In the genomic region with DNA sequence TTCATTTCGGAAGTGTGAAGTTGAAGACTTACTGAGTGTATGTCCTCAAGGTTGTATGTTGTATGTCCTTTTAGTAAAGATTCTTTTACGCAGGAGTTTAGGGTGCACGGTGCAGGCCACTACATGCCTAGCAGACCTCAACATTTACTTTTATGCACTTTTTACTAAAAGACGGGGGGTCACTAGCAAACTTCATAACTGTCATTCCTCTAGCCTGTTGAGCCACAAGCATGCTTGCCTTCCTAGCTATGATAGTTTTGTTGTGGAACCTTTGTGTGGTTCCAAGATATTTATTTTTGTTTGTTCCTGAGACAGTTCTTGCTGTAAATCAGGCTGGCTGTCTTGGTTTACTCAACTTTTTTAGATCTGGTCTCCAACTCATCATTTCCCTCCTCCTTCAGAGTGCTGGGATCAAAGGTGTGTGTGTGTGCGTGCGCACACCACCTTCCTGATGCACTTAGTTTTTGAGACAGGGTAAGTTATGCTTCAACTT, we compare ENCODE assay signal across 9 mouse cellular contexts. TPM values are rescaled to one million over a fixed set of nuclear protein-coding genes. Genes with fewer than 3 reads are reported as not detected.
DNase-seq lines count a peak whose midpoint lies in the region; ATAC-seq and TF ChIP-seq lines count a peak whose summit lies in the region.
"Had no signal": no experiment of that assay in that cellular context is flagged by ENCODE, and none has a peak within 500 bp of the region (broad histone marks: within the 10 kb centered on the region; RNA-seq: fewer than 3 reads in every experiment).

No protein-coding gene starts in this region.

- no peaks in the 10 kb centered on the region for H3K27me3 ChIP-seq in heart, embryonic 10.5 days (ENCODE audit: insufficient read depth, poor library complexity, severe bottlenecking)
- H3K27me3 ChIP-seq in MEL (ENCODE audit: control insufficient read depth in 1 of 2, insufficient read depth in 2 of 2, low read length in 2 of 2), result no peaks in the 10 kb centered on the region
- H3K27me3 ChIP-seq in hindbrain, embryonic 14.5 days (ENCODE audit: control insufficient read depth, insufficient read depth, low read length), result no peaks in the 10 kb centered on the region
- H3K27me3 ChIP-seq in liver, postnatal 0 days (ENCODE audit: insufficient read depth, low read length), result no peaks in the 10 kb centered on the region
- H3K27me3 ChIP-seq: Patski had no signal

- TF ChIP-seq POLR2A in MEL (IDR thresholded peaks at IDR 0.05; ENCODE audit: control insufficient read depth in 1 of 2, insufficient read depth in 1 of 2, low read depth in 1 of 2, low read length in 2 of 2, poor library complexity in 1 of 2), result no peak; a peak in 1 of 4 replicates

- H3K27ac ChIP-seq in heart, embryonic 10.5 days, result peak overlapping the region; percentile 99
- H3K27ac ChIP-seq in MEL (ENCODE audit: control insufficient read depth, low read depth, low read length), result peak overlapping the region; percentile 91
- H3K27ac ChIP-seq in hindbrain, embryonic 14.5 days, result peak overlapping the region; percentile 94; the same call in 1 of the 2 replicates
- peak overlapping the region; percentile 98 for H3K27ac ChIP-seq in liver, postnatal 0 days (ENCODE audit: low read depth)

- TF ChIP-seq EP300 in MEL (IDR thresholded peaks at IDR 0.05; ENCODE audit: low read depth in 1 of 2, low read length in 2 of 2), result no peak
- no peak for TF ChIP-seq EP300 in liver, postnatal 0 days (IDR thresholded peaks at IDR 0.05; ENCODE audit: low read depth)

- peaks cover 7% of the 10 kb centered on the region; the same call in 1 of the 2 replicates for H3K4me1 ChIP-seq in heart, embryonic 10.5 days
- H3K4me1 ChIP-seq in MEL (ENCODE audit: control insufficient read depth in 1 of 2, insufficient read depth in 2 of 2, low read length in 2 of 2), result peaks cover 6 to 15% of the 10 kb centered on the region in 2 experiments; a peak in 3 of 4 replicates
- peaks cover 37% of the 10 kb centered on the region for H3K4me1 ChIP-seq in hindbrain, embryonic 14.5 days (replicated peaks; ENCODE audit: control insufficient read depth, insufficient read depth, low read length)
- peaks cover 18% of the 10 kb centered on the region for H3K4me1 ChIP-seq in liver, postnatal 0 days (ENCODE audit: insufficient read depth)

- ATAC-seq in hindbrain, embryonic 14.5 days (ENCODE audit: low FRiP score), result no peak
- no peak for ATAC-seq in liver, postnatal 0 days
- ATAC-seq: Patski had no signal

- peak overlapping the region; percentile 100 for H3K9ac ChIP-seq in MEL (ENCODE audit: control insufficient read depth, low read depth, low read length, poor library complexity, severe bottlenecking)
- H3K9ac ChIP-seq in hindbrain, embryonic 14.5 days, result peak overlapping the region; percentile 94
- peak overlapping the region; percentile 89 for H3K9ac ChIP-seq in liver, postnatal 0 days (replicated peaks)

- intact Hi-C loops in left cerebral cortex, postnatal 4 days (cut with DNase I), result no loop called here
- intact Hi-C loops in left cerebral cortex, postnatal 10 days (cut with DNase I), result no loop called here

- no peak for TF ChIP-seq CTCF in MEL (IDR thresholded peaks at IDR 0.05 in 2 of 3, conservative IDR thresholded peaks at IDR 0.05 in 1 of 3; ENCODE audit: control insufficient read depth in 1 of 3, insufficient read depth in 1 of 3, low read depth in 2 of 3, low read length in 3 of 3, poor library complexity in 1 of 3, severe bottlenecking in 1 of 3)
- TF ChIP-seq CTCF in liver, postnatal 0 days (IDR thresholded peaks at IDR 0.05; ENCODE audit: low read depth), result no peak

- peak overlapping the region; percentile 99 for H3K4me2 ChIP-seq in hindbrain, embryonic 14.5 days (replicated peaks)
- peak overlapping the region; percentile 72 for H3K4me2 ChIP-seq in liver, postnatal 0 days (ENCODE audit: low read depth, low read length)

- DNase-seq in heart, embryonic 10.5 days (ENCODE audit: low spot score), result no peak
- no peak for DNase-seq in heart, adult 9 months (ENCODE audit: low spot score in 2 of 2)
- peak; percentile 67 for DNase-seq in MEL (ENCODE audit: low read depth, low spot score)
- no peak for DNase-seq in hindbrain, embryonic 14.5 days (ENCODE audit: low spot score)
- no peak for DNase-seq in liver, postnatal 0 days
- no peak for DNase-seq in testis, postnatal 14 days (ENCODE audit: low spot score)
- no peak for DNase-seq in left cerebral cortex, postnatal 4 days
- DNase-seq in left cerebral cortex, postnatal 10 days (ENCODE audit: extremely low spot score in 1 of 2, low spot score in 2 of 2), result no peak

- H3K36me3 ChIP-seq in heart, embryonic 10.5 days, result peaks cover 29% of the 10 kb centered on the region
- H3K36me3 ChIP-seq in MEL (ENCODE audit: control insufficient read depth in 1 of 2, insufficient read depth in 2 of 2, low read length in 2 of 2), result peaks cover 35 to 36% of the 10 kb centered on the region in 2 experiments
- peaks cover 33% of the 10 kb centered on the region for H3K36me3 ChIP-seq in hindbrain, embryonic 14.5 days (replicated peaks; ENCODE audit: control insufficient read depth, insufficient read depth)
- peaks cover 32% of the 10 kb centered on the region for H3K36me3 ChIP-seq in liver, postnatal 0 days (replicated peaks; ENCODE audit: insufficient read depth, low read length)

- H3K4me3 ChIP-seq in heart, embryonic 10.5 days, result peak overlapping the region; percentile 87
- peak overlapping the region; percentile 83 to 99 for H3K4me3 ChIP-seq in MEL (ENCODE audit: control insufficient read depth in 1 of 2, insufficient read depth in 1 of 2, low read depth in 2 of 2, low read length in 2 of 2)
- peak overlapping the region; percentile 60 for H3K4me3 ChIP-seq in hindbrain, embryonic 14.5 days (replicated peaks; ENCODE audit: low read length)
- H3K4me3 ChIP-seq in liver, postnatal 0 days (ENCODE audit: low read depth, low read length), result peak overlapping the region; percentile 80

- TF ChIP-seq RAD21 in MEL (IDR thresholded peaks at IDR 0.05; ENCODE audit: low read depth, low read length), result no peak

- under 1% methylated on average over 6 of the region's 6 CpGs for WGBS in heart, embryonic 10.5 days
- WGBS in hindbrain, embryonic 14.5 days, result 0% methylated on average over 6 of the region's 6 CpGs
- WGBS in liver, postnatal 0 days (ENCODE audit: insufficient replicate concordance), result under 1% methylated on average over 6 of the region's 6 CpGs

- peaks cover 61% of the 10 kb centered on the region for H3K79me2 ChIP-seq in MEL (ENCODE audit: control insufficient read depth, insufficient read depth, low read length, poor library complexity)

- H3K9me3 ChIP-seq in heart, embryonic 10.5 days, result no peaks in the 10 kb centered on the region
- H3K9me3 ChIP-seq in MEL (replicated peaks; ENCODE audit: insufficient read depth, low read length), result no peaks in the 10 kb centered on the region
- no peaks in the 10 kb centered on the region for H3K9me3 ChIP-seq in hindbrain, embryonic 14.5 days (ENCODE audit: control insufficient read depth, low read length)
- no peaks in the 10 kb centered on the region for H3K9me3 ChIP-seq in liver, postnatal 0 days (ENCODE audit: low read length)

TF ChIP-seq in MEL, 35 proteins besides CTCF, POLR2A, EP300 and RAD21 (continues in another document):
- TF ChIP-seq GABPA (IDR thresholded peaks at IDR 0.05; ENCODE audit: low read depth, low read length), result no peak
- TF ChIP-seq MYB (IDR thresholded peaks at IDR 0.05; ENCODE audit: low read depth, low read length), result no peak
- no peak for TF ChIP-seq SIN3A (IDR thresholded peaks at IDR 0.05; ENCODE audit: low read length)
- no peak for TF ChIP-seq NELFE (IDR thresholded peaks at IDR 0.05; ENCODE audit: low read depth, low read length)
- peak; percentile 45; the same call in 1 of the 2 replicates for TF ChIP-seq MAX (IDR thresholded peaks at IDR 0.05; ENCODE audit: low read length)
- no peak for TF ChIP-seq MAFK (IDR thresholded peaks at IDR 0.05; ENCODE audit: borderline replicate concordance, low read depth, low read length)
- TF ChIP-seq E2F4 (IDR thresholded peaks at IDR 0.05; ENCODE audit: borderline replicate concordance, low read depth, low read length), result no peak
- no peak for TF ChIP-seq ZNF384 (IDR thresholded peaks at IDR 0.05; ENCODE audit: low read depth, low read length)
- TF ChIP-seq POLR2AphosphoS5 (IDR thresholded peaks at IDR 0.05; ENCODE audit: borderline replicate concordance, low read depth, low read length), result no peak
- TF ChIP-seq TCF12 (IDR thresholded peaks at IDR 0.05; ENCODE audit: low read depth, low read length), result no peak
- TF ChIP-seq MYC (IDR thresholded peaks at IDR 0.05; ENCODE audit: low read depth, low read length), result no peak

RNA-seq across cellular contexts. Expression of gene Srsf3, which starts 1.2 kb away (rescaled TPM):
- 433 and 498 TPM in 2 replicates for polyA plus RNA-seq in heart, embryonic 10.5 days (2016; fragmentation: Nextera tagmentation; extraction: Ambion mirVana)
- 312 and 367 TPM in 2 replicates for total RNA-seq in MEL (2012; rRNA removed)
- polyA plus RNA-seq in MEL (2012; ENCODE audit: insufficient read depth in 1 of 2, insufficient read length in 2 of 2, low read depth in 1 of 2, low replicate concordance in 2 of 2, missing spikeins in 1 of 2), result 100 to 1,000 TPM; 326 to 556 TPM
- polyA plus RNA-seq in hindbrain, embryonic 14.5 days (2014; fragmentation: Nextera tagmentation; extraction: Ambion mirVana), result 446 and 460 TPM in 2 replicates
- polyA plus RNA-seq in liver, postnatal 0 days (2015; fragmentation: Nextera tagmentation; extraction: Ambion mirVana), result 163 and 166 TPM in 2 replicates
- total RNA-seq in left cerebral cortex, postnatal 4 days (2021), result 100 to 1,000 TPM; 220 to 228 TPM
- total RNA-seq in left cerebral cortex, postnatal 10 days (2021), result 100 to 1,000 TPM; 148 to 157 TPM

RNA-seq across cellular contexts. Expression of gene Stk38, which starts 25.8 kb away (rescaled TPM):
- 92.2 and 93.7 TPM in 2 replicates for polyA plus RNA-seq in heart, embryonic 10.5 days (2016; fragmentation: Nextera tagmentation; extraction: Ambion mirVana)
- 14.4 and 17.1 TPM in 2 replicates for total RNA-seq in MEL (2012; rRNA removed)
- 100 to 1,000 TPM in 1 of 2 experiments, 10 to 100 TPM in 1; 49.3 to 290 TPM for polyA plus RNA-seq in MEL (2012; ENCODE audit: insufficient read depth in 1 of 2, insufficient read length in 2 of 2, low read depth in 1 of 2, low replicate concordance in 2 of 2, missing spikeins in 1 of 2)
- 75.6 and 85.0 TPM in 2 replicates for polyA plus RNA-seq in hindbrain, embryonic 14.5 days (2014; fragmentation: Nextera tagmentation; extraction: Ambion mirVana)
- polyA plus RNA-seq in liver, postnatal 0 days (2015; fragmentation: Nextera tagmentation; extraction: Ambion mirVana), result 32.6 and 34.5 TPM in 2 replicates
- total RNA-seq in left cerebral cortex, postnatal 4 days (2021), result 10 to 100 TPM; 83.3 to 93.2 TPM
- total RNA-seq in left cerebral cortex, postnatal 10 days (2021), result 10 to 100 TPM; 54.9 to 60.3 TPM

RNA-seq across cellular contexts. Expression of gene Cdkn1a, which starts 57.2 kb away (rescaled TPM):
- polyA plus RNA-seq in heart, embryonic 10.5 days (2016; fragmentation: Nextera tagmentation; extraction: Ambion mirVana), result 31.3 and 33.1 TPM in 2 replicates
- total RNA-seq in MEL (2012; rRNA removed), result 2.0 and 2.3 TPM in 2 replicates
- polyA plus RNA-seq in MEL (2012; ENCODE audit: insufficient read depth in 1 of 2, insufficient read length in 2 of 2, low read depth in 1 of 2, low replicate concordance in 2 of 2, missing spikeins in 1 of 2), result 10 to 100 TPM in 1 of 2 experiments, not detected in 1; 21.0 TPM
- 79.5 and 97.7 TPM in 2 replicates for polyA plus RNA-seq in hindbrain, embryonic 14.5 days (2014; fragmentation: Nextera tagmentation; extraction: Ambion mirVana)
- 42.4 and 58.1 TPM in 2 replicates for polyA plus RNA-seq in liver, postnatal 0 days (2015; fragmentation: Nextera tagmentation; extraction: Ambion mirVana)
- 10 to 100 TPM; 29.6 to 34.4 TPM for total RNA-seq in left cerebral cortex, postnatal 4 days (2021)
- 10 to 100 TPM; 34.2 to 40.4 TPM for total RNA-seq in left cerebral cortex, postnatal 10 days (2021)
